Mouse (Mus musculus) liver, postnatal 0 days (tissue): ENCODE measurements at regions not wholly inside any gene's neighbourhood (a gene's known extent, or its start where the extent isn't known, plus 50 kb on each side); places are given as distances from the start of the nearest gene placed in this dataset.

Source experiments
- CTCF ChIP-seq: sonication (generic); IDR thresholded peaks from 2 replicates; pipeline ENCODE4 v1.5.1; 2016; ENCODE audit warnings: antibody characterized with exemption, low read depth
- EP300 ChIP-seq: IDR thresholded peaks from 2 replicates; pipeline ENCODE4 v1.6.1; 2016; ENCODE audit warnings: antibody characterized with exemption, low read depth, mild to moderate bottlenecking

GRCm38 (mm10) chr9:35334536-35334935 is 66.9 kb downstream of the Rpusd4 start:
- TF ChIP-seq CTCF, result no peak
- no peak for TF ChIP-seq EP300
